Mouse (Mus musculus) neural tube, embryonic 14.5 days (tissue): ENCODE results near the gene Acot7. TPM values are rescaled to one million over a fixed set of nuclear protein-coding genes. Genes with fewer than 3 reads are reported as not detected.
A peak's percentile ranks its signal among the peaks of the same experiment; 100 is the strongest.

ENCODE experiments used
- ATAC-seq: fragments of 200-750 bp; cut with Nextera tagmentation; 2 replicates; pipeline ENCODE4 v1.8.0; 2017; ENCODE audit warnings: low read depth, mild to moderate bottlenecking, moderate TSS enrichment, moderate library complexity
- H3K27ac ChIP-seq: fragments of 300-500 bp; sonication (generic); 2 replicates; pipeline ENCODE4 v1.5.1; 2014; ENCODE audit warnings: low read depth, mild to moderate bottlenecking, control low read depth, low read length, moderate library complexity, mixed read lengths
- H3K27me3 ChIP-seq: fragments of 300-500 bp; sonication (generic); 2 replicates; pipeline ENCODE4 v1.6.1; 2014; ENCODE audit warnings: low read length; ENCODE audit not compliant: control insufficient read depth, insufficient read depth
- H3K36me3 ChIP-seq: fragments of 300-500 bp; sonication (generic); 2 replicates; pipeline ENCODE4 v1.6.1; 2014; ENCODE audit warnings: low read length, mixed read lengths; ENCODE audit not compliant: control insufficient read depth, insufficient read depth
- H3K4me1 ChIP-seq: fragments of 300-500 bp; sonication (generic); 2 replicates; pipeline ENCODE4 v1.6.1; 2014; ENCODE audit warnings: low read length; ENCODE audit not compliant: control insufficient read depth, insufficient read depth
- H3K4me2 ChIP-seq: fragments of 300-500 bp; sonication (generic); 2 replicates; pipeline ENCODE4 v1.6.1; 2014; ENCODE audit warnings: mild to moderate bottlenecking, low read depth, low read length, control low read depth
- H3K4me3 ChIP-seq: fragments of 300-500 bp; sonication (generic); 2 replicates; pipeline ENCODE4 v1.5.1; 2014; ENCODE audit warnings: low read depth, low read length, control low read depth, mixed read lengths
- H3K9ac ChIP-seq: fragments of 300-500 bp; sonication (generic); replicated peaks from 2 replicates; pipeline ENCODE4 v1.6.1; 2014; ENCODE audit warnings: low read depth, mild to moderate bottlenecking, control low read depth, low read length, mixed read lengths
- H3K9me3 ChIP-seq: fragments of 300-500 bp; sonication (generic); 2 replicates; pipeline ENCODE4 v1.6.1; 2016; ENCODE audit warnings: low read length; ENCODE audit not compliant: control insufficient read depth
- WGBS: fragments of 180-500 bp; shearing (Covaris S2); extraction: QIAGEN DNeasy Blood & Tissue Kit; methylation state at CpG from one replicate; pipeline ENCODE4 v1.1.7; 2014; 5-methylcytosine and 5-hydroxymethylcytosine counted together
- polyA plus RNA-seq: library from polyadenylated mRNA; unstranded; fragments of >200 nt; fragmentation: Nextera tagmentation; extraction: Ambion mirVana; gene quantifications from 2 replicates; pipeline ENCODE4 v1.2.1, GENCODE M21; 2014

The Acot7 gene
- polyA plus RNA-seq: 332 and 348 TPM in 2 replicates

DNA sequence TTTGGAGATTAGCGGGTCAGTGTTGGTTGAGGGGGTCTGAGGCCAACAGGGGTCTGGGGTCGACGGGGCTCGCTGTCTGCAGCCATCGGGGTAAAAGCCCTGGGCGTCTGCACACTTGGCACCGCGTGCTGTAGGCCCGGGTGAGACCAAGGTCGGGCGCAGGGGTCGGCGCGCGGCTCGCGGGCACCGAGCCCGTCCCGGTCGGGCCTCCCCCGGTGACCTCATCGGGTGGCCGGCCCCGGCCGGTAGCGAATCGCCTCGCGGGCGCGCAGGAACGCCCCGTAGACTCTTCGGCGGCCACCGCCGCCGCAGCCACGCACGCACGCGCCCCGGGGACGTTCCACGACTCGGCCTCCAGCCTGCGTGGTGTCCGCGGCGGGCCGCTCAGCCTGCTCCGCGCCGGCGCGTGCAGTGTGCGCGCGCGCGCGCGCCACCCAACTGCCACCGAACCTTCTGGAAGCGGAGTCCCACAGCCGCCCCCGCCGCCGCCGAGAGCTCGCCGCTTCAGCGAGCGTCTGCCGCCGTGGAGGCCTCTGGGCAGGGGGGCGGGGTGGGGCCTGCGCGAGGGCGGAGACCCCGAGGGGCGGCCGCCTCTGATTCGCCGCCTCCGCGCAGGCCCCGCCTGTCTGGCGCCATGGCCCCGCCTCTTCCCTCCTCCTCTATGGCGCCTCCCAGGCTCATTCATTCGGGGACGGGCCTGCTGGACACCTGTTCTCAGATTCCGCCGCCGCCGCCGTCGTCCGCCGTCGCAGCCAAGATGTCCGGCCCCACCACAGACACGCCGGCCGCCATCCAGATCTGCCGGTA is at the start of gene Acot7:
TSS of gene Acot7 (plus strand) at position 598 of the 807 bp plus-strand sequence.
- under 1% methylated on average over 92 of the region's 108 CpGs for WGBS
- Histone ChIP-seq H3K4me1 (peaks cover 10% of the 10 kb centered on the region; the same call in 1 of the 2 replicates), H3K27me3 (peaks cover 3% of the 10 kb centered on the region; the same call in 1 of the 2 replicates), H3K9me3 (no peaks in the 10 kb centered on the region), H3K9ac (peak within 1 kb of the TSS; percentile 88), H3K36me3 (no peaks in the 10 kb centered on the region), H3K4me2 (peak within 1 kb of the TSS; percentile 49), H3K4me3 (peak within 1 kb of the TSS; percentile 60), H3K27ac (peak within 1 kb of the TSS; percentile 89)
- peak; percentile 94 for ATAC-seq

DNA sequence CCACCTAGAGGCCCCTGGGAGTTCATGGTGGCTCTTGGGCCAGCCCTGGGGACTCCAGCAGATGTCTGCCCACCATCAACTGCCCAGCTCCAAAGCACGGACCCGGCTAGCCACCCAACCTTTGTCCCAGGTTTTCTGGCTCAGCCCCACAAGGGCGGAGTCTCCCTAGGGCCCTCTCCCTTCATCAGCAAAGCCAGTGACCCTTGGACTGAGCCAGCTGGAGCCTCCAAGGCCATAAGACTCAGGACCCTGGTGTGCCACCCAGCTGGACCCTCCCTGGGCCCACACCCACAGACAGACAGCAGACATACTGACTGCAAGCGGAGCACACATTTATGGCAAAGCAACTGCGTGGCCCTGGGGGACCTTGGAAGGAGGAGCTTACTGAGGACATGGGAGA is 49.1 kb upstream of the Acot7 start:
- WGBS: 45% methylated on average over 5 of the region's 5 CpGs
- peaks cover 24% of the 10 kb centered on the region for H3K4me1 ChIP-seq
- H3K27ac ChIP-seq: no peak overlapping the region
- no peaks in the 10 kb centered on the region for H3K36me3 ChIP-seq
- ATAC-seq: no peak
- H3K4me2 ChIP-seq: no peak overlapping the region
- no peak overlapping the region for H3K4me3 ChIP-seq
- peaks cover 87% of the 10 kb centered on the region for H3K27me3 ChIP-seq
- H3K9me3 ChIP-seq: no peaks in the 10 kb centered on the region
- no peak overlapping the region for H3K9ac ChIP-seq

DNA sequence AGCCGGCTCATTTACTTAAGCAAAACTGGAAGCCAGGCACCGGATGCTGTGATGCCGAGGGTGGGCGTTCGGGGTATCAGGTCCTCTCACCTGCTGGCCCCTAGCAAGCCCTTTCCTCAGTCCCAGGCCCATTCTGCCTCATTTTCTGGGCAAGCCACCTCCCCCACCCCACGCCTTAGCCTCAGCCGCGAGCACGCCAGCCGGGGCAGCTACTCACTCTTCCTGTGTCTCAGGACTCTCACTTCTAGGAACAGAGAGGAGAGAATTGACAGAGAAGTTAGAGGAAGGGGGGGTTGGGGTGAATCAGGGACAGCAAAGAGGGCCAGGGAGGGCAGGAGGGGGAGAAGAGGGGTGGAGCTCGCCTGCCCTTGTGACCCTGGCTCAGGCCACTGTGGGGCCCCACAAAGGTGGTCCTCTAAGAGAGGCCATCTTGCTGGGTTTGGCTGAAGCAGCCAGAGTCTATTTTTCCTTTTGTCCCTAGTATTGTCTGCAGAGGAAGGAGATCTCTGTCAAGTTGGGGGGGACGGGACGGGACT is 48.5 kb upstream of the Acot7 start:
- no peak overlapping the region for H3K27ac ChIP-seq
- H3K4me1 ChIP-seq: peaks cover 24% of the 10 kb centered on the region
- no peak overlapping the region for H3K4me3 ChIP-seq
- no peak overlapping the region for H3K9ac ChIP-seq
- H3K4me2 ChIP-seq: no peak overlapping the region
- H3K27me3 ChIP-seq: peaks cover 85% of the 10 kb centered on the region
- 16% methylated on average over 13 of the region's 13 CpGs for WGBS
- ATAC-seq: no peak
- H3K36me3 ChIP-seq: no peaks in the 10 kb centered on the region
- no peaks in the 10 kb centered on the region for H3K9me3 ChIP-seq

DNA sequence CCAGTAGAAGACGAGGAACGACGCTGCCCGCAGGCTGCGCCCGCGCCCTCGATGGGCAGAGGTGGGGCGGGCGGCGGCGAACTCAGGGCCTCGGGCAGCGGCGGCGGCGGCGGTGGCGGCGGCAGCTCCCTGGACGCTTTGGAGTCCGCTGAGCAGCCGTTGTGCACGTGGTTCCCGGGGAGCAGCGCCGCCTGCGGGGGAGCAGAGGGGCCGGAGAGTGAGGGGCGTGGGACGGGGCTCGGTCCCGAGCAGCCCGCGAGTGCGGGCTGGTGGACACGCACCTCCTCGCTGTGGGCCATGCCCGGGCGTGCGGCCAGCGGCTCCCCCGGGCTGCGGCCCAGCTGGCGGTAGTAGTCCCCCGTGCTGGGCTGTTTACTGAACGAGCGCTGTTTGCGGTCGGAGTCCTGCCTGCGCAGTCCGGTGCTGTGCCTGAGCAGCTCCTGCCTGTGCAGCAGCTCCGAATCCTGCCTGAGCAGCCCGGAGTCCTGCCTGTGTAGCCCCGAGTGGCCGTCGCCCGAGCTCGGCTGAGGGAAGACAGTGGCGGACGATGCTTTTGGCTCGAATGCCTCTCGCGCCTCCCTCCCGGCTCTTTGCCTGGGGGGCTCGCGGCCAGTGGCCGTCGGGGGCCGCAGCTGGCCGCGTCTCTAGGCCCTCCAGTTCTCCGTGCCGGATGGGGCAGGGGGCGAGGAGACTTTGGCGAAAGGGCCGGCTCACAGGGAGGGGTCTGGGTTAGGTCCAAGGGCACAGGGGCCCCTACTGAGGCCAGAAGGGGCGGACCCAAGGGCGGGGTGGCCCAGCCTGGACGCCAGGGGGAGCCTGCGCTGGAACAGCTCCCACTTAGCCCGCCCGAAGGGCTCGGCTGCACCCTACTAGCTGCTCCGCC is 46.9 kb upstream of the Acot7 start:
- 1% methylated on average over 68 of the region's 85 CpGs for WGBS
- peak overlapping the region; percentile 48 for H3K4me2 ChIP-seq
- H3K4me3 ChIP-seq: peak overlapping the region; percentile 21
- H3K9me3 ChIP-seq: no peaks in the 10 kb centered on the region
- H3K27me3 ChIP-seq: peaks cover 71% of the 10 kb centered on the region
- H3K27ac ChIP-seq: no peak overlapping the region
- peaks cover 19% of the 10 kb centered on the region for H3K4me1 ChIP-seq
- no peak overlapping the region for H3K9ac ChIP-seq
- ATAC-seq: peak; percentile 79
- no peaks in the 10 kb centered on the region for H3K36me3 ChIP-seq

DNA sequence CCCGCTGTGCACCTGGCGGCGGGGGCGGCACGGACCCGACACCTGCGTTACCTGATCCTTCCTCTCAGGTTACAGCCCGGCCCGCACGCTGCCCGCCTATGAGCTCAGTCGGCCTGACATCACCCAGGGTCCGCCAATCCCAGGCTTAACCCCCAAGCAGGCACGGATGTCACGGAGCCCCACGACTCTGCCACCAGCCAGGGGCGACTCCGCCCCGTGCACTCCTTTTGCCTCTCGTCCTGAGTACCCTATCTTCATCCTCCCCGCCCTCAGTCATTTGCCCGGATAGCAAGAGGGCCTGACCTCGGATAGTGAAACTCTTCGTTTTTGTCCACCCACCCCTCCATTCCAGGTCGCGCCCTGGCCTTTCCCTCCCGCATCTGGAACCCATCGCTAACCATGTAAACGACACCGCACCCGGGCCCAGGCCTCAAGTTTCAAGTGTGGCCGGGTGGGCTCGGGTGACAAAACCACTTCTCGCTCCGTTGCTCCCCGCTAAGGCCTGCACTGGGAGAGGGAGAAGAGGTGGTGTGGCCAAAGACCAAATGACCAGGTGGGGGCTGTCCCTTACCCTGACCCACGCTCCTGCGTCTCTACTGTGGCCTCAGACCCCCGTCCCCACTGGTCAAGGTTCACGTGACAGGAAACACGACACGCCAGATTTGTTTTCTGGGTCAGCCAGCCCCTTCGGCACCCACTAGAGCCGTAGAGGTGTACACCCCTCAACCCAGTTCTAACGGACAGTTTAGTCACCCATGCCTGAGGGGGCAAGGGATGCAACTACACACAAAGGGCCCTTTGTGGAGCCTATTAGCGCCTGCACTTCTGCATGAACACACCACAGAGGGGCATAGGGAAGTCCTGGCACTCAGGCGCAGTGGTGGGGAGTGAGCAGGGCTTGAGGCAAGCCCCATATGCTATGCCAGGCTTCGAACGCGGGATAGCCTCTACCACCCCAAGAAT is 45.8 kb upstream of the Acot7 start:
- no peaks in the 10 kb centered on the region for H3K9me3 ChIP-seq
- H3K27me3 ChIP-seq: peaks cover 62% of the 10 kb centered on the region
- H3K9ac ChIP-seq: no peak overlapping the region
- no peak overlapping the region for H3K4me3 ChIP-seq
- H3K4me1 ChIP-seq: peaks cover 14% of the 10 kb centered on the region
- 0 out of 2 replicates have a peak overlapping the region, but pooled peaks have one; percentile 48 for H3K4me2 ChIP-seq
- WGBS: 3% methylated on average over 48 of the region's 50 CpGs
- H3K36me3 ChIP-seq: no peaks in the 10 kb centered on the region
- H3K27ac ChIP-seq: no peak overlapping the region
- no peak for ATAC-seq

DNA sequence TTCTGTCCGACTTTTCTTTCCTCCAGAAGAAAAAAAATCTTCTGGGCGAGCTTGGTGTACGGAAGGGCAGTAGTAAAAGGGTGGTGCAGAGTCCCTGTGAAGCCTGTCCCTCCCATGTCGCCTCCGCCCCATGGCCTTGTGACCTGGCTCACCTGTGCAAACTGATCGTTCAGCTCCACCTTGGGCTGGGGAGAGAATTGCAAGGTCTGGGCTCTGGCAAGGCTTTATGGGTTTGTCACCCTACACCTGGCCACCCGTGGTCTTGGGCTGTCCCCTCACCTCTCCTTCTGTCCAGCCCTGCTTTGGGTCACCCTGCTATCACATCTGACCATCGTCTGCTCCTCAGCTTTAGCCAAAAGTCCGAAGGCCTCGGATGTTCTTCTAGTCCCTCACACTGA is 45.2 kb upstream of the Acot7 start:
- no peak overlapping the region for H3K4me2 ChIP-seq

DNA sequence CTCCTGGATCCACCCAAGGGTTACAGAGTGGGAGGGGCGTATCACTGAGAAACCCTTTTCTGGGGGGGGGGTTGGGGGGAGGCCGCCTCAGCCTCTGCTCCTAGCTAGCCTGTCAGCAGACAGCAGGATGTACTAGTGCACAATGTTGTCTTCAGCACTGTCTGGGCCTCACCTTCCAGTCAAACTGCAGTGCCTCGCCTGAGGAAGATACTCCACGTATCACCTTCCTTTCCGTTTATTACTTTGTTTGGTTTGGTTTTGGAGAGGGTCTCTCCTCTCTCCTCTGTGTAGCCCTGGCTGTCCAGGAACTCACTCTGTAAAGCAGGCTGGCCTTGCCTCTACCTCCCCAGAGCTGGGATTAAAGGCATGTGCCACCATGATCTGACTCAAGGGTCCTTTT is 44.7 kb upstream of the Acot7 start:
- H3K27ac ChIP-seq: no peak overlapping the region
- H3K4me1 ChIP-seq: peaks cover 14% of the 10 kb centered on the region
- no peak overlapping the region for H3K9ac ChIP-seq
- H3K4me2 ChIP-seq: no peak overlapping the region
- H3K36me3 ChIP-seq: no peaks in the 10 kb centered on the region
- H3K4me3 ChIP-seq: no peak overlapping the region
- 41% methylated on average over 5 of the region's 5 CpGs for WGBS
- H3K27me3 ChIP-seq: peaks cover 50% of the 10 kb centered on the region
- H3K9me3 ChIP-seq: no peaks in the 10 kb centered on the region
- no peak for ATAC-seq

More for the DNA sequence above, 45.2 kb upstream of the Acot7 start:
- ATAC-seq: no peak
- peaks cover 55% of the 10 kb centered on the region for H3K27me3 ChIP-seq
- no peak overlapping the region for H3K9ac ChIP-seq
- 25% methylated on average over 10 of the region's 10 CpGs for WGBS
- H3K9me3 ChIP-seq: no peaks in the 10 kb centered on the region
- H3K4me3 ChIP-seq: no peak overlapping the region
- H3K4me1 ChIP-seq: peaks cover 14% of the 10 kb centered on the region
- H3K36me3 ChIP-seq: no peaks in the 10 kb centered on the region
- no peak overlapping the region for H3K27ac ChIP-seq

DNA sequence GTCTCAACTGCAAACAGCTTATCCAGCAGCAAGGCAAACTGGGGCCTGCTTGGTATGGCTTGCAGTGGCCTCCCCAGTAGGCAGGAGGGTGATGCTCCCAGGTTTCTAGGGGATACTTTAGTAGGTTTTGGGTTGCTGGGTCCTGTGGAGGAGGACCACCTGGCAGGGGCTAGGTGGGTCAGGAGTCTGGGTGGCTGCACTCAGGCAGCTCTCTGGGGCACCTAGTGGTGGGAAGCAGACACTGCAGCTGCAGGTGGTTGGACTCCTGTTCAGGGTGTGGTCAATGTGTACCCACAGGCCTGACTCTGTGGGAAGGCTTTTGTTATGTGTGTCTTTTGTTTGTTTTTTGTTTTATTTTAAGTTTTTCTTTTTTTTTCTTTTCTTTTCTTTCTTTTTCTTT is 43.4 kb upstream of the Acot7 start:
- Histone ChIP-seq H3K4me3 (no peak overlapping the region), H3K27ac (no peak overlapping the region), H3K9me3 (no peaks in the 10 kb centered on the region), H3K4me2 (no peak overlapping the region), H3K27me3 (peaks cover 43% of the 10 kb centered on the region), H3K4me1 (peaks cover 22% of the 10 kb centered on the region), H3K36me3 (no peaks in the 10 kb centered on the region), H3K9ac (no peak overlapping the region)
- no peak for ATAC-seq
